Mouse (Mus musculus) spleen, postnatal 36 days (tissue): ENCODE measurements at regions not wholly inside any gene's neighbourhood (a gene's known extent, or its start where the extent isn't known, plus 50 kb on each side); places are given as distances from the start of the nearest gene placed in this dataset.

Experiments used
- DNase-seq, 2 experiments: peaks; one replicate each; pipeline ENCODE4 v3.0.0; 2022; ENCODE audit warnings: low spot score in 2 of 2, mixed read lengths in 1 of 2

DNA sequence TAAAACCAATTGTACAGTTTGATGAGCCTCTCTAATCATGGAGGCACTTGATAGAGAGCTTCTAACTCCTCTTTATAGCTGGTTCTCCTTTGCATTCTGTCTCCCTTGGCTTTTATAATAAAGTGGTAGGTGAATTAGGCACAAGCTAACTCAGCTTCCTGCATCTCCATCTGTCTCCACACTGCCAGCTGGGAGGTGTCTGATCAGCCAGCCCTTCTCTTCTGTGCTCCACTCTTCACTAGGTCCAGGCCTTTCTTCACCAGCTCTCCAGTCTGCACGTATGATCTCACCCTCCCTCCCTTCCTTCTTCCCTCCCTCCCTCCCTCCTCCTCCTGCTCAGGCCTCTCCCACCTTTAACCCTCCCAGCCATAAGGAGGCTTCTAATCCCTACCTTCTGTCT is 136.2 kb downstream of the Rchy1 start:
- no peak for DNase-seq

GRCm38 (mm10) chr5:91822844-91823576 is 139.9 kb downstream of the Rchy1 start:
- DNase-seq = no peak

- DNase-seq = no peak
Measured at GRCm38 (mm10) chr5:91818800-91819199, 144.1 kb downstream of the Rchy1 start.

GRCm38 (mm10) chr5:91818195-91818594 is 144.7 kb downstream of the Rchy1 start:
- no peak for DNase-seq

DNA sequence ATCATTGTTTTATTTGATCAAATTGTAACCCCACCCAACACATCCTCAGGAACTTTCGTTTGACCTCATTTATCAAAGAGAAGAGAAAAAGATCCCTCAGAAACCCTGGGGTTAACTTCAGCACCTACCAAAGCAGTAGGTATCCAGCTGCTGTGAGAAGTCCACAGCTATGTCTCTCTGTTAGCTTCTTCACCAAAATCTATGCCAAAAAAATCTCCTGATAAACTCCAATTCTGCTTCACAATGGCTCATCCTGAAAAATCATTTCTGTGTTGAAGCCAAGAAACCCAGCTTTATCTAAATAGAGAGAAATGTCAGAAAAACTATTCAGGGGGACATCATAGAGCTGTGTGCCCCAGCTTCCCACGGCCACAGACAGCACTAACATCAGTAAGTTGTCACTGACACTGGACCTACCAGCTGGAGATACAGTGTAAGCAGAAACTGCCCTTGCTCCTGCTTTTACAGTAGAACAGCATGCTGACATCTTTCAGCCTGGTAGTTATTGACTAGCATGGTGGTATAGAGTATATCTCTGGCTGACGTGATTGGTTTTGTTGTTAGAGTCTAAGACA is 146.4 kb downstream of the Rchy1 start:
- no peak for DNase-seq

DNA sequence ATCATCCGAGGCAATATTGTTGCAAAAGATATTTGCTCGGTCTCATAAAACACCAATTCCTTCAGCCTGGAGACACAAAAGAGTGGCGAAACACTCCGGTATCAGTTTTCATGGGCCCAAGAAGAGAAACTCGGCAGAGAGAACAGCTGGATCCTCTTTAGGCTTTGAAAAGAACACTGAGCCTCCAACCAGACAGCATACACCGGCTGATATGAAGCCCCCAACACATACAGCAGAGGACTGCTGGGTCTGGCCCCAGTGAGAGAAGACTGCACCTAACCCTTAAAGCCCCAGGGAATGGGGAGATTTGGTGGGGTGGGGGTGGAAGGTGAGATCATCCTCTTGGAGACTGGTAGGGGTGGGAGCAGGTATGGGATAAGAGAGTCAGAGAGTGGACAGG is 147.9 kb downstream of the Rchy1 start:
- DNase-seq = no peak

GRCm38 (mm10) chr5:91814417-91814762 is 148.5 kb downstream of the Rchy1 start:
- peak in 1 of 2 experiments; percentile 2 for DNase-seq

DNA sequence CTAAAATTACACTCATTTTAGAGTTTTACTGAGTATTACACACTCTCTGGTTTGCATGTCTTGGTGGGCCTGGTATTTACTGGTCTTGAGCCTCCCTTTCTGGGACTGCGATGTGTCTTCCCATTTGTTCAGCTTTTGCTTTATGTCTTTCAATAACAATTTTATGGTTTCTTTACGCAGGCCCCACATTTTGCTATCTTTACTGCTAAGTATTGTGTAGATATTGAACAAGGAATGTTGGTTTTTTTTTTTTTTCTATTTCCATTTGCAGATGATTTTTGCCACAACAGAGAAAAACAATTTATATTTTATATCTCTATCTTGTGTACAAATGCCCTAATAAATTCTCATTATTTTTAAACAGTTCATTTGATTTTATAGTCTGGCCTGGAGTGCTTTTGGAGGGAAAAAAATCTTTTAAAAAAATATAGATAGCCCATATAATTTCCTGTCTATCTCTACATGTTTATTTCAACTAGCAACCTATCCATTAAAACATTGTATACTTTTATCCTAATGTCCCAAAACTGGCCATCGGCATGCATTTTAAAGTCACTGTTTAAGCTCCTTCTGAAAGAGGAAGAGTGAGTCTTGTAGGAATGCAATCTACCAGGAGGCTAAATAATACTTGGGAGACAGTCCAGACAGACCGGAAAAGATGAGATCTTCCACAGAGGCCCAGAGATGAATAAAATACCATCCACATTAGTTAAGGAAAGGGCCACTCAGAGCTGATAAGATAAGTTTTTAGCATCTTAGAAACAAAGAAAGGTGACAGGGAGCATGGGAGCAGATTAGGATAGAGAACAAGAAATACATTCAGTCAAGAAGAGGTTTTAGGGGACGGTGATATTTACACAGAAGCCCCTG is 149.1 kb downstream of the Rchy1 start:
- no peak for DNase-seq

DNA sequence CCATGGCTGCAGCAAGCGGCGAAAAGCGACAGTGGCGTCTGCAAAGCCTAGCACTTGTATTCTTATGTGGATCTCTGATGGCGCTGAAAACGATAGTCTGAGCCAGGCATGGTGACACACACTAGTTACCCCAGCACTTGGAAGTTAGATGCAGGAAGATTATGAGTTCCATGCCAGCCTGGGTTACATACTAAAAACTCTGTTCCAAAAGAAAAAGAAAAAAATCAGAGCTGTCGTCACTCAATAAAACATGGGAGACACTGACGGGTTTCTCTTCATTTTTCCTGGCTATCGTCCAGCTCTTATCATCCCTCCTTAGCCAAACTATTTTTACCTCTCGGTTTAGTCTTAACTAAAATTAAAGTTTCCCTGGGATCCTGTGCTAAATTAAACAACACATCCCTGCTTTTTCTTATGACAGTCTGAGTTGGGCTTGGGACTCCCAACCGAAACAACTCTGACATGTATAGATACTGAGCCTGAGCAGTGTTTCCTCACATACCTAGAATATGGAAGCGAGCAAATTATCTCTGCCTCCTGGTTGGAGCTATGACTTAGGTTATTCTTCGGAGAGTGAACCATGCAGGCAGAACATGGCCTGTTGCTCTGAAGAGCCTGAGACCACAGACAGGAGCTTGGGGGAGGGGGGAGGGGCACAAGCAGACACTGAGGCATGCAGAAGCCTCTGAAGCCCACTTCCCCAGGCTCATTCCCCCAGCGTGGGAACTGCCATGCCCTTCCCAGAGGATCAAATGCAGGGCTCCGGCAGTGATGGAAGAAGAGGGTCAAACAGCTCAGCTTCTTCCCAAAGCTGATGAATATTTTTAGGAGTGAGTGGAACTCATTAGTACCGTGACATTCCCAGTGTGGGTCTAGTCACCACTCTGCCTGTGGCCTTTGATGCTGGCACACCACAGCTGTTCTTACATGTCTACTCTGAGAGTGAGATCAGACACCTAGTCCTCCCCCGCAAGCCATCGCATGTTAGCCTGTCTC is 155.5 kb downstream of the Rchy1 start:
- no peak for DNase-seq

- DNase-seq = no peak
Measured at GRCm38 (mm10) chr5:91801297-91801980, 161.4 kb downstream of the Rchy1 start.

GRCm38 (mm10) chr5:91797362-91797761 is 165.5 kb downstream of the Rchy1 start:
- DNase-seq = no peak

DNA sequence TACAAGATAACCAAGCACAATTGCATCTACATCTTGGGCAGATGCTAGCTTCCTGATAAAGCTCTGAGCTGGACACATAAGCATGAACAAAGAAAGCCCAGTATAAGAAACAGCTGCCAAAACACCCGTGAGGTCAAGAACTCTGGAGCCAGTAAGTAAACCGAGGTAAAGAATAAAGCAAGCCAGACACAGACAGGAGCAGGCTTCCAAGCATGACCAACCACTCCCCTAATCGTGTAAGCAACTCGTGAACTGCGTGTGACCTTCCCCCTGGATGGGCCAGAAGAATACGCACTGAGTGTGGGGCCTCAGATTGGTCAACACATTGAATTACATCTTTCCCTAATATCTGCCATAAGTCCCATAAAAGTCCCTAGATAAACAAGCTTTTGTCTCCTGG is 170.1 kb downstream of the Rchy1 start:
- DNase-seq = no peak

DNA sequence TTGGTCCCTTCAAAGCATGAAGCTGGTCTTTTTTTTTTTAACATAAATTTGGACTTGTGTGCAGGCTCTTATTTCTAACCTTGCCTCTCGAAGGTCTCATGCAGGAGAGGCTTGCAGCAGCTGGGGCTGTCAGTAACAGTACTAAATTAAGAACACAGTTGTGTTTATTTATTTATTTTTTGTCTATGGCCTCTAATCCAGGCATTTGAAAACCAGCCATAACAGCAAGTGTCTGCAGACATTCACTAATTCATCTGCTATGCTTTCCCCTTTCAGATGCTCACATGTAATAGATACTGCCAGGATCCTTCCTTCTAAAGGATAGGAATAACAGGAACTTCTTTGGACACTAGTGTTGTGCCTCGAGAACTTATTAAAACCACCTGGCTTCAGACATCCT is 172.5 kb downstream of the Rchy1 start:
- DNase-seq = no peak

GRCm38 (mm10) chr5:91783966-91784365 is 178.9 kb downstream of the Rchy1 start:
- no peak for DNase-seq

DNA sequence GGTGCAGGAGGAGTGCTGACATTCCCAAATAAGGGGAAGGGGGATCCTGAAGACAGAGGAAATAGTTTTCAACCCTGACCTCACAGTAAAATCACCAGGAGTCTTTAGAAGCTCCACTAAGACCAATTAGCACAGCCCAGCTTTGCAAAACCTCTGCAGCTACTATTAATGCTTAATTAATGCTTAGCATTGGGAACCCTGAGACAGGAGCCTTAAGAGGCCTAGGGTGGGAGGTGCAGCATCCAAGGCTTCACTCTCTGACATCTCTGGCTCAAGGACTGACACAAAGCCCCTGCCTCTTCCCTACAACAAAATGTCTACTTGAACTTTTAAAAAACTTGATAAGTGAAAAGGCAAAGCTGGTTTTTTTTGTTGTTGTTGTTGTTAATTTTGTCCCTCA is 185.9 kb downstream of the Rchy1 start:
- no peak for DNase-seq

DNA sequence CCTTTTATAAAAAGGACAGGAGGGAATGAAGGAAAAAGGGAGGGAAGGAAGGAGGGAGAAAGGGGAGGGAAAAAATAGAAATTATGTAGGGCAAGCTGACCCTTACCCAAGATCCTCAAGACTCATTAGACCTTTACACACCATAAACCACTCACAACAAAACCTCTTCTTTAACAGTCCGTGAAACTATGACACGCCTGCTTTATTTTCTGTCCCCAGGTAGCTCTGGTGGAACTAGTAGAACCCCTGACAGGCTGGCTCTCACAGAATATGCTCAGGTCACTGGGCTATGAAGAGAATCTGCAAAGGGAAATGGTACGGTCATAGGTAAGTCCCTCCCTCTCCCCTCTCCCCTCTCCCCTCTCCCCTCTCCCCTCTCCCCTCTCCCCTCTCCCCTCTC is 188.8 kb downstream of the Rchy1 start:
- DNase-seq = no peak

DNA sequence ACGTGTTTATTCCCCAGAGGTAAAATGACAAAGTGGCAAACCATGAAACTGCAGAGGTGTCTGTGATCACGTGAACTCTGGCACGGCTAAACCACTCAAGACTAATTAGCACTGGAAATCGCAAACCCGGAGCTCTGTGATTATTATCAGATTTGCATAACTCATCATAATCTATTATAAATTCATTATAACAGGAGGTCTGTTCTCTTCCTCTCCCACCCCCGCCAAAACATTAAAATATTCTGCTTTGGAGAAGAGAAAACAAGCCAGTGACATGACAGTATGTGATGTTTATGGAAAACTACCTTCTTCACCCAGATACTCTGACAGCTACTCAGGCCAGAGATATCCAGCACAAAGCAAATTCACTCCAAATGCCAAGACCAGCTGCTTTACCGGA is 195.0 kb downstream of the Rchy1 start:
- DNase-seq = no peak

DNA sequence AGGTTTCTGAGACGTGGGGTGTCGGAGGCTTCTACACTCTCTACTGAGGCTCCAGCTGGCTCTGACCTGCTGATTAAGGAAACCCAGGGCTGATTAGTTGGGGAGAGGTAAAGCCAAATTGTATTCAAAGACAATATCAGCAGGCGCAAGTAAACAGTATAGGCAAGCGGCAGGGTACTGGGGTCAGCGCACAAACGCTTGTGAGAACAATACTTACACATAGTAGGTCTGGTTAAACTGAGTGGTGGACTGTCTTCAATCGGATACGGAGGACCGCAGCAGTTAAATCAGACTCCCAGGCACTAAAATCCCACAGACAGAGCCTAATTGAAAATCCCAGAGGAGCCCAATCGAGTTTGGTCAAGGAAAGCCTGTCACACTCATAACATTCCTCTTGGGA is 195.8 kb downstream of the Rchy1 start:
- DNase-seq = no peak

GRCm38 (mm10) chr5:91764621-91765020 is 198.2 kb downstream of the Rchy1 start:
- no peak for DNase-seq

DNA sequence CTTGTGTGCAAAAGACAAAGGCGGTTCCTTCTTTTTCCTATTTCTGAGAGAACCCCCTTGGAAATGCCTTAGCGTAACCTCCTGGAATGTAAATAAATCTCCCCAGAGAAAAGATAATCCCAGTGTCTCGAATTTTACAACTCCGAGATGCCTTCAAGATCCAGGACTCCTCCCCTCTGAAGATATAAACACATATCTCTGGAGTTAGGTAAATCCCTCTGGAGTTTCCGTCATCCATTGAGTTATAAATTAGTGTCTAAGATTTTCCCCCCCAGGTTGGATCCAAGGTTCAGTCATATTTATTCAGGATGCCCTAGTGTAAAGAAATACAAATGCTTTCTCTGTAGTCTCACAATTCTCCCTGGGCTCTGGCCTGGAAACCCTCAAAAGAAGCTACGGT is 200.3 kb downstream of the Rchy1 start:
- DNase-seq = no peak

DNA sequence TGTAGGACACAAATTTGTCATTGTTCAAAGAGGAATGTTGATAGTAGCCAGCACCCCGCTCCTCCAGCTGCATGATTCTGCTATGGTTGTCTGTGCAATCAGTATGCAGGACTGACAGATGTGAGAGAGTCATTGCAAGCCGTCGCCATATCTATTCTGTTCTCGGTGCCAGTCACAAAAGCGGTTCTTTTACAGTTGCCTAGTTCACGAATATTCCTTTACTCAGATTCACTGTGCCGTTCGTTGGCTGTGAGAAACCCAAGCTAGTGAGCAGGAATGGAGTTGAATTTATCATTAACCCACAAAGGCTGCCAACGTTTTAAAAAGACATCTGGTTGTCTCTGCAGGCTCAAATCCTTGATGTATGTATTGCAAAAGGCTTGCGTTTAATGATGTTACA is 206.9 kb downstream of the Rchy1 start:
- no peak for DNase-seq
